Mouse (Mus musculus) embryonic fibroblast, embryonic 13.5 days (primary cell): ENCODE data around the gene Grik5. TPM values are rescaled to one million over a fixed set of nuclear protein-coding genes. Genes with fewer than 3 reads are reported as not detected.

Experiments
- H3K27ac ChIP-seq: 2 replicates; pipeline ENCODE4 v1.5.1; 2012; ENCODE audit warnings: low read length, control low read depth, inconsistent platforms; ENCODE audit not compliant: insufficient read depth
- H3K4me1 ChIP-seq: 2 replicates; pipeline ENCODE4 v1.6.1; 2011; ENCODE audit warnings: low read length; ENCODE audit not compliant: control insufficient read depth, insufficient read depth
- H3K4me3 ChIP-seq: 2 replicates; pipeline ENCODE4 v1.5.1; 2011; ENCODE audit warnings: mild to moderate bottlenecking, control low read depth, low read length; ENCODE audit not compliant: insufficient read depth
- CTCF ChIP-seq: IDR thresholded peaks from 2 replicates; pipeline ENCODE4 v1.5.1; 2011; ENCODE audit warnings: mild to moderate bottlenecking, control low read depth, low read length, moderate library complexity, borderline replicate concordance; ENCODE audit not compliant: insufficient read depth
- POLR2A ChIP-seq: IDR thresholded peaks from 2 replicates; pipeline ENCODE4 v1.6.1; 2011; ENCODE audit warnings: low read depth, mild to moderate bottlenecking, control low read depth, low read length, moderate library complexity
- polyA plus RNA-seq: library from polyadenylated mRNA; stranded (reverse); fragments of >200 nt; gene quantifications from 2 replicates; pipeline ENCODE4 v1.2.4, GENCODE M21; 2011; ENCODE audit warnings: low read depth; ENCODE audit not compliant: missing spikeins, insufficient read length

Grik5 gene
- polyA plus RNA-seq, 1 experiment, result 45.3 TPM

DNA sequence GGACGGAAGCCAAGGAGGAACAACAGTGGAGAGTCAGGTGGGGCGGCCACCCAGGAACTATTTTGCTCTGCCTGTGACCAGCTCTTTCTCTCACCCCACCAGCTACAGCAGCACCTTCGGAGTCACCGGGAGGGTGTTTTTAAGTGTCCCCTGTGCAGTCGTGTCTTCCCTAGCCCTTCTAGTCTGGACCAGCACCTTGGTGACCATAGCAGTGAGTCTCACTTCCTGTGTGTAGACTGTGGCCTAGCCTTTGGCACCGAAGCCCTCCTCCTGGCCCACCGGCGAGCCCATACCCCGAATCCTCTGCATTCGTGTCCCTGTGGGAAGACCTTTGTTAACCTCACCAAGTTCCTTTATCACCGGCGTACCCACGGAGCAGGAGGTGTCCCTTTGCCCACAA is 8.3 kb upstream of the Grik5 start:
- TF ChIP-seq CTCF, result no peak
- TF ChIP-seq POLR2A, result no peak
- H3K4me3 ChIP-seq, result no peak overlapping the region
- no peak overlapping the region for H3K27ac ChIP-seq
- peaks cover 8% of the 10 kb centered on the region; the same call in 1 of the 2 replicates for H3K4me1 ChIP-seq

GRCm38 (mm10) chr7:25079496-25080026 is 7.4 kb upstream of the Grik5 start:
- Histone ChIP-seq H3K4me3 (no peak overlapping the region), H3K4me1 (peaks cover 8% of the 10 kb centered on the region; the same call in 1 of the 2 replicates), H3K27ac (no peak overlapping the region)
- TF ChIP-seq CTCF (no peak), POLR2A (no peak)

DNA sequence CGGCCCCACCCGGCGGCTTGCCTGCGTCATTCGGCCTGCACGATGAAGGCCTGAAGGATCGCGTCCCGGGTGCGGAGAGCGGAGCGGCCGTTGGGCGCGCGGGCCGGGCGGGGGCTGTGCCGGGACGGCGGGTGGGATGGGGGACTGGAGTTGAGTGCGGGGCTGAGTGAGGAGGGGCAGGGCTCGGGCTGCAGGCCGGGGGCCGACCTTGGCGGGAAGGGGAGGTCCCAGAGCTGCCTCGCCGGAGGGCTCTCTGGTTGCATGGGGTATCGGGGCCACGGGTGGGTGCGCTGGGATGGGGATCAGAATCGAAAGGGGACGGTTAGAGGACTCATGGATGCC is 5.2 kb upstream of the Grik5 start:
- H3K4me1 ChIP-seq, result peaks cover 8% of the 10 kb centered on the region; the same call in 1 of the 2 replicates
- TF ChIP-seq POLR2A (no peak), CTCF (no peak)
- peak overlapping the region; percentile 97 for H3K4me3 ChIP-seq
- no peak overlapping the region for H3K27ac ChIP-seq

DNA sequence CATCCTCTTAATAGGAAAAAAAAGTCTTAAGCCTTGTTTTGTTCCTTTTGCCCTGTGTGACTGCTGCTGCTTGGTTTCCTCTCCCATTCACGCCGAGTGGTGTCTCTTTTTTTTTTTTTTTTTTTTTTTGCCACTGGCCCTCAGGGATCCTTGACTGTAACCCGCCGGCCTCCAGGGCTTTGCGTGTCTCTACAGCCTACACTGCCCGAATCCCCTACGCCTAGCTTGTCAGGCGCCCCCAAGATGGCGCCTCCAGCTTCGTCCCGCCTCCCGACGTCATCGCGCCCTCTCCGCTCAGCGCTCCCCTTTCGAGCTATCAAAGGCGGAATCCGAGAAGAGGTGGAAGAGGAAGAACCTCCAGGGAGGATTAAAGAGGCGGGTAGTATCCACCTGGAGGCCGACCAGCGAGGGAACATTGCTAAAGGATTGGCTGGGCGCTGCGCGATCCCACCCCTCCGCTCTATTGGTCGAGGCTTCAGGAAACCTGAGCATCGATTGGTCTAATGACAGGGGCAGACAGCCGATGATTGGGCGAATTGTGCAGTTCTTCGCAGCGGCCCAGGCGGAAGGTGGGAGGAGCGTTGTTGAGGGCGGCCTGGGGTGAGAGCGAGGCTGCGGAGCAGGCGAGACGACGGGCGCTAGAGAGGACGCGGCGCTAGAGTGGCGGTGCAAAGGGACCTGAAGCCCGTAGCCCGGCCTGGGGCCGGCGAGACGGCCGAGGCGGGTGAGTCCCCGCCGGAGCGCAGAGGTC is 4.7 kb upstream of the Grik5 start:
- H3K27ac ChIP-seq, result peak overlapping the region; percentile 81
- H3K4me1 ChIP-seq, result peaks cover 8% of the 10 kb centered on the region; the same call in 1 of the 2 replicates
- H3K4me3 ChIP-seq, result peak overlapping the region; percentile 97
- TF ChIP-seq CTCF (no peak), POLR2A (peak; percentile 85)

DNA sequence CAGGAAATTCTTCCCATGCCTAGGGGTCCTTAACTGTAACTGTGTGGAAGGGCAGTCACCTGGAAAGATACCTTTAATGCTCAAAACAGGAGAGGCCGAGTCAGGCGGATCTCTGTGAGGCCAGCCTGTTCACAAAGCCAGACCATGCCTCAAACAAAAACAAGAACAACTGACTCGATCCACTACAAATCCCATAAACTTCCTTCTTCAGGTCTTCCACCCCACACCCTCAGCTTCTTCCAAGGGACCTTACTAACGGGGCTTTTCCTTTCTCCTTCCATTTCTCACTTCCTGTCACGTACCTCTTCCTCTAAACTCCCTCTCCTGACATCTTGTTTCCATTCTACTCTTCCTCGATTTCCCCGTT is 4.1 kb upstream of the Grik5 start:
- no peak; the same call in 1 of the 2 replicates for TF ChIP-seq POLR2A
- TF ChIP-seq CTCF, result no peak
- Histone ChIP-seq H3K4me1 (peaks cover 8% of the 10 kb centered on the region; the same call in 1 of the 2 replicates), H3K4me3 (peak overlapping the region; percentile 45), H3K27ac (peak overlapping the region; percentile 81)

GRCm38 (mm10) chr7:25073924-25074323 is 1.8 kb upstream of the Grik5 start:
- Histone ChIP-seq H3K27ac (no peak overlapping the region), H3K4me1 (peaks cover 6% of the 10 kb centered on the region; the same call in 1 of the 2 replicates), H3K4me3 (no peak overlapping the region)
- no peak for TF ChIP-seq CTCF
- TF ChIP-seq POLR2A, result peak; percentile 27; the same call in 1 of the 2 replicates

DNA sequence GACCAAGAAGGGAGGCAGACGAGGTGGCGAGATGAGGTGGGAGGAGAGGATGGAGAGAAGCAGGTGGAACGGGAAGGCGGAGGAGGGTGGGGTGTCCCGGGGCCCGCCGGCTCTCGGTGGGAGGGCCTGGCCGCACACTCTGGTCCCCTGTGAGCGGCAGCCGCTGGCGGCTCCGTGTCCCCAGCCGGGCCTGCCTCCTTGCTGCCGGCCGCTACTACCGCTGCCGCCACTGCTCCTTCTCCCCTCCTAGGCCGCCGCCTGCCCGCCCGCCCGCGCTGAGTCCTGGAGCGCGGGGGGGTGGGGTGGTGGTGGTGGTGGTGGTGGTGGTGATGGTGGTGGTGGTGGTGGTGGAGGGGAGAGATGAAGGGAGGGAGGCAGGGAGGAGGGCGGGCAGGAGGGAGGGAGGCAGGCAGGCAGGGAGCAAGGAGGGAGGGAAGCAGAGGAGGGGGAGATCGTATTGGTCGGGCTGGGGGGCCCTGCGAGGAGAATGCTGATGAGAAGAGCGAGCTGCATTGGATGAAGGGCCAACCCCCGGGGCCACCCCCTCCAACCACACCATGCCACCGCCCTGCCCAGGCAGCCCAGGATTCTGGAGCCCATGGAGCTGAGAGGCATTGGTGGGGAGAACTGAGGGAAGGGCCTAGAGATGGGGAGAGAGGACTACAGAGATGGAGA is 707 bp upstream of the Grik5 start:
- no peaks in the 10 kb centered on the region; the same call in 1 of the 2 replicates for H3K4me1 ChIP-seq
- no peak for TF ChIP-seq CTCF
- TF ChIP-seq POLR2A, result peak; percentile 74
- peak overlapping the region; percentile 72 for H3K4me3 ChIP-seq
- H3K27ac ChIP-seq, result peak overlapping the region; percentile 16; the same call in 1 of the 2 replicates

GRCm38 (mm10) chr7:25068724-25069123 is 3.4 kb downstream of the Grik5 start:
- TF ChIP-seq POLR2A (no peak), CTCF (no peak)
- H3K4me1 ChIP-seq, result no peaks in the 10 kb centered on the region; the same call in 1 of the 2 replicates

GRCm38 (mm10) chr7:25067909-25068656 is 4.1 kb downstream of the Grik5 start:
- TF ChIP-seq POLR2A (no peak), CTCF (no peak)
- no peaks in the 10 kb centered on the region; the same call in 1 of the 2 replicates for H3K4me1 ChIP-seq
- H3K27ac ChIP-seq, result no peak overlapping the region
- no peak overlapping the region for H3K4me3 ChIP-seq

More at GRCm38 (mm10) chr7:25068724-25069123, 3.4 kb downstream of the Grik5 start:
- no peak overlapping the region for H3K27ac ChIP-seq
- no peak overlapping the region for H3K4me3 ChIP-seq

- no peak overlapping the region for H3K4me3 ChIP-seq
- H3K27ac ChIP-seq, result no peak overlapping the region
- TF ChIP-seq CTCF, result no peak
- TF ChIP-seq POLR2A, result no peak
- no peaks in the 10 kb centered on the region; the same call in 1 of the 2 replicates for H3K4me1 ChIP-seq
Observed at GRCm38 (mm10) chr7:25067338-25067737, 4.8 kb downstream of the Grik5 start.
